Comparison of ENCODE assay signal across 9 mouse cellular contexts in genomic region chr11:101230061-101230511, GRCm38 (mm10). TPM values are rescaled to one million over a fixed set of nuclear protein-coding genes. Genes with fewer than 3 reads are reported as not detected.
DNase-seq lines count a peak whose midpoint lies in the region; ATAC-seq lines count a peak whose summit lies in the region.
"Had no signal": no experiment of that assay in that cellular context is flagged by ENCODE, and none has a peak within 500 bp of the region (broad histone marks: within the 10 kb centered on the region; RNA-seq: fewer than 3 reads in every experiment).

No protein-coding gene starts in this region.

- ATAC-seq in heart, embryonic 13.5 days (ENCODE audit: extremely low read depth, insufficient number of reproducible peaks, low FRiP score, low TSS enrichment) = no peak
- ATAC-seq in CD4-positive, CD25-positive, alpha-beta regulatory T cell, adult 4 months = no peak

- peaks cover 39% of the 10 kb centered on the region for H3K4me1 ChIP-seq in heart, embryonic 13.5 days

- H3K36me3 ChIP-seq in heart, embryonic 13.5 days = no peaks in the 10 kb centered on the region

- DNase-seq in adrenal gland, postnatal 10 days = peak; percentile 47
- no peak for DNase-seq in adrenal gland, postnatal 4 days (ENCODE audit: low spot score in 2 of 2)
- DNase-seq in embryo, embryonic 11 days = peak; percentile 22
- DNase-seq in kidney, postnatal 4 days = peak; percentile 54 to 65
- peak; percentile 89 for DNase-seq in skeletal muscle tissue, adult 2 months (ENCODE audit: low read depth, low spot score)
- no peak for DNase-seq in adrenal gland, adult 18-20 months (ENCODE audit: low spot score in 2 of 2)

- H3K27me3 ChIP-seq in heart, embryonic 13.5 days (replicated peaks) = peaks cover 8% of the 10 kb centered on the region; the same call in 1 of the 2 replicates

- H3K4me2 ChIP-seq in heart, embryonic 13.5 days = peak overlapping the region; percentile 58; the same call in 1 of the 2 replicates

- no peaks in the 10 kb centered on the region for H3K9me3 ChIP-seq in heart, embryonic 13.5 days
- H3K9me3 ChIP-seq: megakaryocyte, embryonic 14.5 days had no signal

- H3K4me3 ChIP-seq in heart, embryonic 13.5 days = no peak overlapping the region

- WGBS in heart, embryonic 13.5 days = 18% methylated on average over 2 of the region's 2 CpGs

- H3K9ac ChIP-seq in heart, embryonic 13.5 days = no peak overlapping the region

- H3K27ac ChIP-seq in heart, embryonic 13.5 days (replicated peaks) = peak overlapping the region; percentile 95

RNA-seq across cellular contexts. Expression of gene Ezh1, which starts 3.8 kb away (rescaled TPM):
- total RNA-seq in adrenal gland, postnatal 10 days (2021) = 10 to 100 TPM; 27.9 to 37.9 TPM
- 10 to 100 TPM; 38.8 to 40.3 TPM for total RNA-seq in adrenal gland, postnatal 4 days (2021)
- polyA plus RNA-seq in heart, embryonic 13.5 days (2015; fragmentation: Nextera tagmentation; extraction: Ambion mirVana) = 11.6 and 11.7 TPM in 2 replicates
- 10 to 100 TPM; 57.3 to 85.6 TPM for polyA plus RNA-seq in CD4-positive, CD25-positive, alpha-beta regulatory T cell, adult 4 months (2017; shearing (Covaris generic))
- total RNA-seq in adrenal gland, adult 18-20 months (2021) = 10 to 100 TPM; 29.5 to 35.6 TPM

RNA-seq across cellular contexts. Expression of gene Ramp2, which starts 15.7 kb away (rescaled TPM):
- total RNA-seq in adrenal gland, postnatal 10 days (2021) = 100 to 1,000 TPM; 101 to 116 TPM
- total RNA-seq in adrenal gland, postnatal 4 days (2021) = 10 to 100 TPM; 85.7 to 96.0 TPM
- 210 and 234 TPM in 2 replicates for polyA plus RNA-seq in heart, embryonic 13.5 days (2015; fragmentation: Nextera tagmentation; extraction: Ambion mirVana)
- not detected for polyA plus RNA-seq in CD4-positive, CD25-positive, alpha-beta regulatory T cell, adult 4 months (2017; shearing (Covaris generic))
- 10 to 100 TPM; 38.3 to 41.4 TPM for total RNA-seq in adrenal gland, adult 18-20 months (2021)

RNA-seq across cellular contexts. Expression of gene Vps25, which starts 23.4 kb away (rescaled TPM):
- total RNA-seq in adrenal gland, postnatal 10 days (2021) = 100 to 1,000 TPM; 109 to 112 TPM
- 100 to 1,000 TPM; 106 to 111 TPM for total RNA-seq in adrenal gland, postnatal 4 days (2021)
- polyA plus RNA-seq in heart, embryonic 13.5 days (2015; fragmentation: Nextera tagmentation; extraction: Ambion mirVana) = 98.8 and 111 TPM in 2 replicates
- 100 to 1,000 TPM; 132 to 144 TPM for polyA plus RNA-seq in CD4-positive, CD25-positive, alpha-beta regulatory T cell, adult 4 months (2017; shearing (Covaris generic))
- total RNA-seq in adrenal gland, adult 18-20 months (2021) = 100 to 1,000 TPM in 1 of 2 experiments, 10 to 100 TPM in 1; 89.3 to 113 TPM

RNA-seq across cellular contexts. Expression of gene Wnk4, which starts 30.3 kb away (rescaled TPM):
- 1 to 10 TPM; 2.5 to 3.6 TPM for total RNA-seq in adrenal gland, postnatal 10 days (2021)
- total RNA-seq in adrenal gland, postnatal 4 days (2021) = 10 to 100 TPM in 1 of 2 experiments, 1 to 10 TPM in 1; 3.8 to 20.0 TPM
- polyA plus RNA-seq in heart, embryonic 13.5 days (2015; fragmentation: Nextera tagmentation; extraction: Ambion mirVana) = 7.6 and 8.0 TPM in 2 replicates
- polyA plus RNA-seq in CD4-positive, CD25-positive, alpha-beta regulatory T cell, adult 4 months (2017; shearing (Covaris generic)) = 1 to 10 TPM in 1 of 2 experiments, under 1 TPM in 1; 0.91 to 1.4 TPM
- total RNA-seq in adrenal gland, adult 18-20 months (2021) = 1 to 10 TPM; 4.1 to 4.6 TPM

RNA-seq across cellular contexts. Expression of gene Cntd1, which starts 48.7 kb away (rescaled TPM):
- total RNA-seq in adrenal gland, postnatal 10 days (2021) = 1 to 10 TPM in 1 of 2 experiments, under 1 TPM in 1; 0.63 to 1.4 TPM
- 1 to 10 TPM; 1.1 to 1.3 TPM for total RNA-seq in adrenal gland, postnatal 4 days (2021)
- 0.48 and 0.65 TPM in 2 replicates for polyA plus RNA-seq in heart, embryonic 13.5 days (2015; fragmentation: Nextera tagmentation; extraction: Ambion mirVana)
- under 1 TPM in 1 of 2 experiments, not detected in 1; 0.97 TPM for polyA plus RNA-seq in CD4-positive, CD25-positive, alpha-beta regulatory T cell, adult 4 months (2017; shearing (Covaris generic))
- total RNA-seq in adrenal gland, adult 18-20 months (2021) = under 1 TPM; 0.33 to 0.99 TPM

Comparison
In these comparisons a context has a peak if more than half of its experiments do, and no peak if none do; other contexts are left out.
1. DNase-seq: peak in adrenal gland, postnatal 10 days (single experiment), embryo, embryonic 11 days (single experiment), kidney, postnatal 4 days (2 of 2) and skeletal muscle tissue, adult 2 months (single experiment); none in adrenal gland, postnatal 4 days (0 of 2) and adrenal gland, adult 18-20 months (0 of 2).